Mouse (Mus musculus) liver, embryonic 14.5 days (tissue): ENCODE data around the gene Atp6v1g1.

Experiments
- CTCF ChIP-seq: IDR thresholded peaks from 2 replicates; pipeline ENCODE4 v1.5.1; 2016; ENCODE audit warnings: antibody characterized with exemption, low read depth, control low read depth
- EP300 ChIP-seq: IDR thresholded peaks from 2 replicates; pipeline ENCODE4 v1.6.1; 2016; ENCODE audit warnings: antibody characterized with exemption, low read depth

DNA sequence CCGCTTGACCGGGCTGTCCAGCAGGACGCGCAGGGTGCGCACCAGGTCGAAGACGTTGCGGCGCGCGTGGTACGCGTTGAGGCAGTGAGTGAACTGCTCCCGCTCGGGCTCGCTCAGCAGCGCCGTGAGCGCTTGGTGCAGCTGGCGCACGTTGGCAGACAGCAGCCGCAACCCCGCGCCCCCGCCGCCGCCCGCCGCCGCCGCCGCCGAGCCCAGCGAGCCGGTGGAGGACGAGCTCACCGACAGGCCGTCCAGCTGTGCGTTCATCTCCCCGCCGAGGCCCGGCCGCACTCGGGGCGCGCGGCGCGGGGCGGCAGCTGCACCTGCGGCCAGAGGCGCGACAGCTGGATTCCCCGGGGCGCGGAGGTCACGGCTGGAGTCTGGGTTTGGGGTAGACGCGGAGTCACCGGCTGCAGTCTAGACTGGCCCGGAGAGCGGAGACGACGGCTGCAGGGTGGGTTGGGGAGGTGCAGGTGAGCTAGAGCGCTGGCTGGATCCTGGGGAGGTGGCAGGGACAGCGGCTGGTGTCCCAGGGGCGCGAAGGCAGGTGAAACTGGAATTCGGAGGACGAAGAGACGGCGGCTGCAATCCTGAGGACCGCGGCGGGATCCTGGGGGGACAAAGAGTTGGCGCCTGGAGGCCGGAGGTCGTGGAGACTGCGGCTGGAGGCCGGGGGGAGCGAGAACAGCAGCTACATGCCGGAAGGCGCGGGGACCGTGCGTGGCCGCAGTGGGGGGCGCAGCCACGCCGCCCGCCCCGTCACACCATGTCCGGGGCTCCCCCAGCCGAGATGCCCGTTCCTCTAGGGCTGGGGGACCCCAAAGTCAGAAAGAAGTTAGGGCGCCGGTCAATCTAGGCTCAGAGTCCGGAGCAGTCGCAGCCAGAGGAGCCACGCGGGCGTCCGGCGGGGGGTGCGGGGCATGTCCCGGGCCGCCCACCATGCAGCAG lies 49.3 kb upstream of the Atp6v1g1 start:
- TF ChIP-seq CTCF (no peak), EP300 (no peak)
